Mouse (Mus musculus) liver, embryonic 13.5 days (tissue): ENCODE measurements at regions not wholly inside any gene's neighbourhood (a gene's known extent, or its start where the extent isn't known, plus 50 kb on each side); places are given as distances from the start of the nearest gene placed in this dataset.

ENCODE experiments used
- ATAC-seq: fragments of 200-750 bp; cut with Nextera tagmentation; 2 replicates; pipeline ENCODE4 v1.8.0; 2017; ENCODE audit warnings: low read depth, mild to moderate bottlenecking, moderate number of reproducible peaks, moderate library complexity
- DNase-seq: peaks from one replicate; pipeline ENCODE4 v3.0.0; 2022
- H3K27ac ChIP-seq: fragments of 300-500 bp; sonication (generic); 2 replicates; pipeline ENCODE4 v1.5.1; 2015; ENCODE audit warnings: moderate library complexity, mild to moderate bottlenecking, inconsistent platforms
- H3K27me3 ChIP-seq: fragments of 300-500 bp; sonication (generic); 2 replicates; pipeline ENCODE4 v1.6.1; 2015; ENCODE audit warnings: mild to moderate bottlenecking, inconsistent platforms
- H3K36me3 ChIP-seq: fragments of 300-500 bp; sonication (generic); 2 replicates; pipeline ENCODE4 v1.6.1; 2015; ENCODE audit warnings: mild to moderate bottlenecking, inconsistent platforms
- H3K4me1 ChIP-seq: fragments of 300-500 bp; sonication (generic); replicated peaks from 2 replicates; pipeline ENCODE4 v1.6.1; 2015; ENCODE audit warnings: inconsistent platforms
- H3K4me2 ChIP-seq: fragments of 300-500 bp; sonication (generic); 2 replicates; pipeline ENCODE4 v1.6.1; 2015; ENCODE audit warnings: inconsistent platforms, mild to moderate bottlenecking, moderate library complexity
- H3K4me3 ChIP-seq: fragments of 300-500 bp; sonication (generic); replicated peaks from 2 replicates; pipeline ENCODE4 v1.5.1; 2015; ENCODE audit warnings: mild to moderate bottlenecking, inconsistent platforms
- H3K9ac ChIP-seq: fragments of 300-500 bp; sonication (generic); 2 replicates; pipeline ENCODE4 v1.6.1; 2015; ENCODE audit warnings: mild to moderate bottlenecking, inconsistent platforms
- H3K9me3 ChIP-seq: fragments of 300-500 bp; sonication (generic); replicated peaks from 2 replicates; pipeline ENCODE4 v1.6.1; 2016; ENCODE audit warnings: inconsistent platforms
- WGBS: fragments of 180-500 bp; shearing (Covaris S2); methylation state at CpG from one replicate; pipeline ENCODE4 v1.1.7; 2015; ENCODE audit not compliant: insufficient replicate concordance; 5-methylcytosine and 5-hydroxymethylcytosine counted together

- H3K9ac ChIP-seq = no peak overlapping the region
- DNase-seq (no peak), ATAC-seq (no peak)
- no peaks in the 10 kb centered on the region for H3K27me3 ChIP-seq
- H3K4me3 ChIP-seq = no peak overlapping the region
- H3K4me1 ChIP-seq = no peaks in the 10 kb centered on the region
- H3K4me2 ChIP-seq = no peak overlapping the region
- no peaks in the 10 kb centered on the region for H3K9me3 ChIP-seq
- H3K27ac ChIP-seq = no peak overlapping the region
- H3K36me3 ChIP-seq = no peaks in the 10 kb centered on the region
Observed at GRCm38 (mm10) chr15:25281942-25282341, 131.6 kb downstream of the Basp1 start.

- H3K27me3 ChIP-seq = no peaks in the 10 kb centered on the region
- no peak overlapping the region for H3K27ac ChIP-seq
- H3K4me1 ChIP-seq = no peaks in the 10 kb centered on the region
- no peak for DNase-seq
- H3K4me2 ChIP-seq = no peak overlapping the region
- H3K9me3 ChIP-seq = no peaks in the 10 kb centered on the region
- H3K36me3 ChIP-seq = no peaks in the 10 kb centered on the region
- ATAC-seq = no peak
- H3K9ac ChIP-seq = no peak overlapping the region
- WGBS = 67% methylated on average over 6 of the region's 6 CpGs
- no peak overlapping the region for H3K4me3 ChIP-seq
Observed at GRCm38 (mm10) chr15:25278317-25279156, 135.0 kb downstream of the Basp1 start.

GRCm38 (mm10) chr15:25276227-25276626, 137.3 kb downstream of the Basp1 start:
- no peaks in the 10 kb centered on the region for H3K27me3 ChIP-seq
- DNase-seq (no peak), ATAC-seq (no peak)
- WGBS = 78% methylated on average over 5 of the region's 5 CpGs
- no peak overlapping the region for H3K4me2 ChIP-seq
- no peaks in the 10 kb centered on the region for H3K9me3 ChIP-seq
- no peak overlapping the region for H3K4me3 ChIP-seq
- no peak overlapping the region for H3K27ac ChIP-seq
- H3K36me3 ChIP-seq = no peaks in the 10 kb centered on the region
- H3K4me1 ChIP-seq = no peaks in the 10 kb centered on the region
- no peak overlapping the region for H3K9ac ChIP-seq

- no peak for ATAC-seq
- H3K9ac ChIP-seq = no peak overlapping the region
- no peak overlapping the region for H3K27ac ChIP-seq
- no peak overlapping the region for H3K4me2 ChIP-seq
- no peak for DNase-seq
- H3K4me3 ChIP-seq = no peak overlapping the region
- 70% methylated on average over 5 of the region's 5 CpGs for WGBS
- peaks cover 4% of the 10 kb centered on the region; the same call in 1 of the 2 replicates for H3K4me1 ChIP-seq
- no peaks in the 10 kb centered on the region for H3K9me3 ChIP-seq
- H3K36me3 ChIP-seq = no peaks in the 10 kb centered on the region
- no peaks in the 10 kb centered on the region for H3K27me3 ChIP-seq
Observed at GRCm38 (mm10) chr15:25271886-25272285, 141.7 kb downstream of the Basp1 start.

GRCm38 (mm10) chr15:25270349-25270748, 143.2 kb downstream of the Basp1 start:
- Histone ChIP-seq H3K27me3 (no peaks in the 10 kb centered on the region), H3K4me2 (no peak overlapping the region), H3K36me3 (no peaks in the 10 kb centered on the region), H3K27ac (no peak overlapping the region), H3K4me1 (peaks cover 4% of the 10 kb centered on the region; the same call in 1 of the 2 replicates), H3K4me3 (no peak overlapping the region), H3K9ac (no peak overlapping the region), H3K9me3 (no peaks in the 10 kb centered on the region)
- ATAC-seq (no peak), DNase-seq (no peak)
- 74% methylated on average over 10 of the region's 10 CpGs for WGBS

GRCm38 (mm10) chr15:25269345-25269996, 144.1 kb downstream of the Basp1 start:
- Histone ChIP-seq H3K36me3 (no peaks in the 10 kb centered on the region), H3K4me2 (peak overlapping the region; percentile 19; the same call in 1 of the 2 replicates), H3K9me3 (no peaks in the 10 kb centered on the region), H3K4me3 (no peak overlapping the region), H3K27me3 (no peaks in the 10 kb centered on the region), H3K9ac (no peak overlapping the region), H3K27ac (no peak overlapping the region), H3K4me1 (peaks cover 4% of the 10 kb centered on the region; the same call in 1 of the 2 replicates)
- 13% methylated on average over 12 of the region's 12 CpGs for WGBS
- no peak for DNase-seq
- 0 out of 2 replicates have a peak, but pooled peaks have one; percentile 20 for ATAC-seq

GRCm38 (mm10) chr15:25268436-25268835, 145.1 kb downstream of the Basp1 start:
- DNase-seq = no peak
- Histone ChIP-seq H3K27me3 (no peaks in the 10 kb centered on the region), H3K9me3 (no peaks in the 10 kb centered on the region), H3K9ac (no peak overlapping the region), H3K4me3 (no peak overlapping the region), H3K27ac (no peak overlapping the region), H3K4me1 (peaks cover 4% of the 10 kb centered on the region; the same call in 1 of the 2 replicates), H3K4me2 (no peak overlapping the region), H3K36me3 (no peaks in the 10 kb centered on the region)
- 55% methylated on average over 2 of the region's 2 CpGs for WGBS
- no peak for ATAC-seq

GRCm38 (mm10) chr15:25267509-25267908, 146.1 kb downstream of the Basp1 start:
- no peaks in the 10 kb centered on the region for H3K9me3 ChIP-seq
- 77% methylated on average over 3 of the region's 3 CpGs for WGBS
- ATAC-seq (no peak), DNase-seq (no peak)
- H3K9ac ChIP-seq = no peak overlapping the region
- H3K4me2 ChIP-seq = no peak overlapping the region
- H3K27ac ChIP-seq = no peak overlapping the region
- peaks cover 4% of the 10 kb centered on the region; the same call in 1 of the 2 replicates for H3K4me1 ChIP-seq
- no peaks in the 10 kb centered on the region for H3K27me3 ChIP-seq
- H3K36me3 ChIP-seq = no peaks in the 10 kb centered on the region
- H3K4me3 ChIP-seq = no peak overlapping the region

- ATAC-seq (no peak), DNase-seq (no peak)
- Histone ChIP-seq H3K36me3 (no peaks in the 10 kb centered on the region), H3K9ac (no peak overlapping the region), H3K27me3 (no peaks in the 10 kb centered on the region), H3K27ac (no peak overlapping the region), H3K4me1 (no peaks in the 10 kb centered on the region), H3K9me3 (no peaks in the 10 kb centered on the region), H3K4me3 (no peak overlapping the region), H3K4me2 (no peak overlapping the region)
- WGBS = 65% methylated on average over 13 of the region's 13 CpGs
Observed at GRCm38 (mm10) chr15:25252648-25253567, 160.7 kb downstream of the Basp1 start.

GRCm38 (mm10) chr15:25245631-25246030, 167.9 kb downstream of the Basp1 start:
- Histone ChIP-seq H3K9me3 (no peaks in the 10 kb centered on the region), H3K4me1 (no peaks in the 10 kb centered on the region), H3K9ac (no peak overlapping the region), H3K36me3 (no peaks in the 10 kb centered on the region), H3K4me2 (no peak overlapping the region), H3K27me3 (no peaks in the 10 kb centered on the region), H3K27ac (no peak overlapping the region), H3K4me3 (no peak overlapping the region)
- 69% methylated on average over 8 of the region's 8 CpGs for WGBS
- DNase-seq (no peak), ATAC-seq (no peak)
